Mouse (Mus musculus) limb, embryonic 14.5 days (tissue): ENCODE measurements at regions not wholly inside any gene's neighbourhood (a gene's known extent, or its start where the extent isn't known, plus 50 kb on each side); places are given as distances from the start of the nearest gene placed in this dataset.

ENCODE experiments used
- ATAC-seq: fragments of 200-750 bp; cut with Nextera tagmentation; 2 replicates; pipeline ENCODE4 v1.8.0; 2017; ENCODE audit warnings: low read depth, moderate number of reproducible peaks, moderate TSS enrichment; ENCODE audit not compliant: low FRiP score
- DNase-seq: peaks from one replicate; pipeline ENCODE4 v3.0.0-alpha.2; 2015; ENCODE audit warnings: low spot score
- H3K27ac ChIP-seq: fragments of 300-500 bp; sonication (generic); replicated peaks from 2 replicates; pipeline ENCODE4 v1.5.1; 2014; ENCODE audit warnings: low read depth, mild to moderate bottlenecking, low read length, moderate library complexity, mixed read lengths
- H3K27me3 ChIP-seq: fragments of 300-500 bp; sonication (generic); 2 replicates; pipeline ENCODE4 v1.6.1; 2014; ENCODE audit warnings: low read length, mixed read lengths; ENCODE audit not compliant: control insufficient read depth, insufficient read depth
- H3K36me3 ChIP-seq: fragments of 300-500 bp; sonication (generic); 2 replicates; pipeline ENCODE4 v1.6.1; 2014; ENCODE audit warnings: mild to moderate bottlenecking, low read length, moderate library complexity, mixed read lengths; ENCODE audit not compliant: control insufficient read depth, insufficient read depth
- H3K4me1 ChIP-seq: fragments of 300-500 bp; sonication (generic); 2 replicates; pipeline ENCODE4 v1.6.1; 2014; ENCODE audit warnings: antibody characterized with exemption, low read length, mixed read lengths; ENCODE audit not compliant: control insufficient read depth, insufficient read depth
- H3K4me2 ChIP-seq: fragments of 300-500 bp; sonication (generic); replicated peaks from 2 replicates; pipeline ENCODE4 v1.6.1; 2014; ENCODE audit warnings: low read depth, mild to moderate bottlenecking, low read length, moderate library complexity; ENCODE audit not compliant: severe bottlenecking
- H3K4me3 ChIP-seq: fragments of 300-500 bp; sonication (generic); replicated peaks from 2 replicates; pipeline ENCODE4 v1.5.1; 2014; ENCODE audit warnings: low read length
- H3K9ac ChIP-seq: fragments of 300-500 bp; sonication (generic); 2 replicates; pipeline ENCODE4 v1.6.1; 2014; ENCODE audit warnings: mild to moderate bottlenecking, low read depth, low read length, moderate library complexity; ENCODE audit not compliant: severe bottlenecking
- H3K9me3 ChIP-seq: fragments of 300-500 bp; sonication (generic); 2 replicates; pipeline ENCODE4 v1.6.1; 2016; ENCODE audit warnings: low read length; ENCODE audit not compliant: control insufficient read depth
- POLR2A ChIP-seq: fragments of 200-500 bp; IDR thresholded peaks from 2 replicates; pipeline ENCODE4 v1.8.0; 2012; ENCODE audit warnings: inconsistent platforms, mild to moderate bottlenecking, moderate library complexity, borderline replicate concordance; ENCODE audit not compliant: insufficient read depth, insufficient read length; ENCODE audit errors: extremely low read depth
- WGBS: fragments of 180-500 bp; shearing (Covaris S2); extraction: QIAGEN DNeasy Blood & Tissue Kit; methylation state at CpG from one replicate; pipeline ENCODE4 v1.1.7; 2014; 5-methylcytosine and 5-hydroxymethylcytosine counted together

DNA sequence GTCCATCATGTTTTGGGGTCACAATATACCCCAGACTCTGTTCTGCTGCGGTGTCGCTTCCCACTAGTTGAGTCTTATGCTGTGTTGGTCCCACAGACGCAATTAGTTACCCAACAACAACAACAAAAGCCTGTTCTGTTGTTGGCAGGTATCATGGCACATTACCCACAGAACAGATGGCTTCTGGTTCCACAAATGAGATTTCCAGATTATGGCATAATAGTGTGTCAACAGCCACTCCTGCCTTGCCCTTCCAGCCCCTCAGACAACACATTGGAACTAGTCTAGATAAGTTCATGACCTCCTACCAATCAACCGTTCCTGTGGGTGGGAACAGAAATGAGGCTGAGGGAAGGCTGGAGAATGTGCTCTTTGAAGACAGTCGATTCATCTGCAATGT lies 351.5 kb downstream of the Fut8 start:
- H3K9ac ChIP-seq = no peak overlapping the region

DNA sequence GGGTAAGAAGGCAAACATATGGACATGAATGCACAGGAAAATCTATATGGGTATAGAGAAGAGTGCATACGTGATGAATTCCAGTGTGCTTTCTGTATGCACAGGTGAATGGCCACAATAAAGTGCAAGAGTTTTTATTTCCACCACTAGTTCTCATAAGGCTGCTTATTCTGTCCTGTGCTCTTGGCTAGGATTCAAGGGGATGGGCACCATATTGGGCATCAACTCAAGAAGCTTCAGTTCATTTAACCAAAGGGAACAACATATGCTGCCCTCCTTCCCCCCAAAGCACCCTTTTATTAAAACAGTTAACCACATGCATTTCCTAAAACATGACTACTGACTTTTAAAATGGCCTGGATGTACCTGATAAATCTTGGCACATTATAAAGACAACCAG lies 356.2 kb downstream of the Fut8 start:
- ATAC-seq (no peak), DNase-seq (no peak)
- no peak overlapping the region for H3K4me3 ChIP-seq
- no peak for TF ChIP-seq POLR2A
- no peak overlapping the region for H3K4me2 ChIP-seq
- no peaks in the 10 kb centered on the region for H3K27me3 ChIP-seq
- no peaks in the 10 kb centered on the region for H3K36me3 ChIP-seq
- 93% methylated on average over 1 of the region's 1 CpGs for WGBS
- H3K9me3 ChIP-seq = no peaks in the 10 kb centered on the region
- H3K9ac ChIP-seq = no peak overlapping the region
- H3K27ac ChIP-seq = no peak overlapping the region
- H3K4me1 ChIP-seq = peaks cover 12% of the 10 kb centered on the region

More for the DNA sequence above, 351.5 kb downstream of the Fut8 start:
- no peaks in the 10 kb centered on the region for H3K36me3 ChIP-seq
- no peak for DNase-seq
- no peaks in the 10 kb centered on the region for H3K4me1 ChIP-seq
- no peak overlapping the region for H3K27ac ChIP-seq
- no peak for ATAC-seq
- TF ChIP-seq POLR2A = no peak
- WGBS = 66% methylated on average over 5 of the region's 5 CpGs
- no peak overlapping the region for H3K4me3 ChIP-seq
- no peaks in the 10 kb centered on the region for H3K27me3 ChIP-seq
- H3K4me2 ChIP-seq = no peak overlapping the region
- no peaks in the 10 kb centered on the region for H3K9me3 ChIP-seq

DNA sequence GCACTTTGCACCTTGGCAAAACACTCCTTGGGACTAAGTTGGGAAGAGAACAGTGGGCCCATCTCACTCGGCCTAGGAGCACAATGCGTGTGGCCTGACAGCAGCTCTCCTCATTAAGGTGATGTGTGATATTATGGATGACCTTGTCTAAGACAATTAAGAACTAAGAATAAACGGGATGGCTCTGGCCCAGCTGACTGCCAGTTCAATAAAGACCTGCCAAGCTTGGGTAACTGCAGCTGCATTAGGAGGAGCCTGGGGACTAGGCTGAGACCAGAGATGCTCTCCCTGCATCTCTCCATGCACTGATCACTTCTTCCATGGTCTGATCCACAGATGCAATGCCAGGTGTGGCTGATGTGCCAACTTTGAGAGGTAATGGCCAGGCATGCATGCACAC lies 356.7 kb downstream of the Fut8 start:
- 58% methylated on average over 3 of the region's 3 CpGs for WGBS
- no peak for TF ChIP-seq POLR2A
- Histone ChIP-seq H3K4me2 (no peak overlapping the region), H3K9ac (no peak overlapping the region), H3K4me1 (peaks cover 12% of the 10 kb centered on the region), H3K4me3 (no peak overlapping the region), H3K9me3 (no peaks in the 10 kb centered on the region), H3K36me3 (no peaks in the 10 kb centered on the region), H3K27ac (no peak overlapping the region), H3K27me3 (no peaks in the 10 kb centered on the region)
- ATAC-seq (no peak), DNase-seq (no peak)

DNA sequence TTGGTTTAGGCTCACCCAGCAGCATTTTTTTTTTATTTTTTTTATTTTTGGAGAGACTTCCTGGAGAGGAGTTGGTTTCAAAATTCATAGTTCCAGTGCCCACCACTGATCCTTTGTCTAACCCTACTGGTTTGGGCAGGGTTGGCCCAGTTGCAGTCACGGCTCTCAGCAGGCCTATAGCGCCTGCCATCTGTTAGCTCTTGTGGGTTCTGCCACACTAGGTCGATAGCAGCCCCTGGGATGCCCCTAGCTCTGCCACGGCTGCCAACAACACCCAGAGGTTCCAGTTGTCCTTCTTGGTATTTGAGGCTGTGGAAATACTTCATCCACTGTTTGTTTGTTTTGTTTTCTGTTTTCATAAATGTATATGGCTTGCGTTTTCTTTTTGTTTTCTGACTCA lies 357.9 kb downstream of the Fut8 start:
- Histone ChIP-seq H3K4me1 (peaks cover 12% of the 10 kb centered on the region), H3K27ac (no peak overlapping the region), H3K4me3 (no peak overlapping the region), H3K4me2 (no peak overlapping the region), H3K9me3 (no peaks in the 10 kb centered on the region), H3K36me3 (no peaks in the 10 kb centered on the region), H3K27me3 (no peaks in the 10 kb centered on the region), H3K9ac (no peak overlapping the region)
- WGBS = 73% methylated on average over 5 of the region's 5 CpGs
- TF ChIP-seq POLR2A = no peak
- ATAC-seq = no peak
- no peak for DNase-seq

DNA sequence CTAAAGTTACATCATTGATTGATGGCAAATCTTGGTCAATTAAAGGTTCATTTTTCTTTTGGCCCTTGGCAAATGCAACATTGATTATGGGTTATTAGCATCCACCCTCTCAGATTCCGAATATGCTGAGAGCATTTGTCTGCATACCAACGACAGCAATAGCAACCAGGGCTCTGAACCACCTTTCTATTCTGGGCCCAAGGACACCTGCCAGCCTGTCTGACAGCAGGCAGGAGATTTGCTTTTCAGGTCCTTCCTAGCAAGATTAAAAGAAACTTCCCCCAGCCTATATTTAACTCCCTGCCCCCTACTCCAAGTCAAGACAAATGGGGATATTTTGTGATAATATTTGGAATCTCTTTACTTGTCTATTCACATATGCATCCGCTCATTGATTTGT lies 358.8 kb downstream of the Fut8 start:
- WGBS = 55% methylated on average over 3 of the region's 3 CpGs
- TF ChIP-seq POLR2A = no peak
- DNase-seq (no peak), ATAC-seq (no peak)
- Histone ChIP-seq H3K36me3 (no peaks in the 10 kb centered on the region), H3K4me1 (peaks cover 12% of the 10 kb centered on the region), H3K4me3 (no peak overlapping the region), H3K27ac (no peak overlapping the region), H3K9ac (no peak overlapping the region), H3K9me3 (no peaks in the 10 kb centered on the region), H3K4me2 (no peak overlapping the region), H3K27me3 (no peaks in the 10 kb centered on the region)
